ENCODE assay signal across 29 mouse cellular contexts in the genomic region with DNA sequence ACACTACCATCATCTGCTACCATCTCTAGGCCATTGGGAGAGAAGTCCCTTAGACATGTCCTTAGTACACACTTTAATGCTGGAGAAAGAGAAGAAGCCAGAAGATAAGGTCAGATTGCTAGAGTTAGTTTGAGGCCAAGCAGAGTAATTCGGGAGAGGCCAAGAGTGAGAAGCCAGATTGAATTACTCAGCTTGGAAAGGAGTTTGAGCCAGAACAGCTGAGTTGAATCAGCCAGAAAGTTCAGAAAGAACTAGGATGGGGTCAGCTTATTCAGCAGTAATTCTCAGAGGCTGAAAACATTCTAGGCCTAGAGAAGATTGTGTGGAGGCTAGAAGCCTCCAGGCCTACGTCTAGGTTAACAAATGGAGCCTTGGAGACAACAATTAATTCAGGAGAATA.
DNase-seq lines count a peak whose midpoint lies in the region; ATAC-seq and TF ChIP-seq lines count a peak whose summit lies in the region.
"Had no signal": no experiment of that assay in that cellular context is flagged by ENCODE, and none has a peak within 500 bp of the region (broad histone marks: within the 10 kb centered on the region; RNA-seq: fewer than 3 reads in every experiment).

No protein-coding gene starts in this region.

- no peak overlapping the region for H3K27ac ChIP-seq in heart, embryonic 10.5 days
- no peak overlapping the region for H3K27ac ChIP-seq in kidney, postnatal 0 days
- H3K27ac ChIP-seq in kidney, embryonic 15.5 days: no peak overlapping the region
- H3K27ac ChIP-seq: embryonic facial prominence, embryonic 10.5 days; embryonic facial prominence, embryonic 13.5 days; forebrain, embryonic 10.5 days; forebrain, embryonic 13.5 days; gastrocnemius, adult 2 months; heart, embryonic 13.5 days; hindbrain, embryonic 12.5 days; hindbrain, embryonic 15.5 days had no signal

- 84% methylated on average over 2 of the region's 2 CpGs for WGBS in heart, embryonic 10.5 days
- WGBS in kidney, postnatal 0 days: 35% methylated on average over 2 of the region's 2 CpGs
- WGBS in kidney, embryonic 15.5 days: 35% methylated on average over 2 of the region's 2 CpGs

- H3K9ac ChIP-seq in kidney, postnatal 0 days (ENCODE audit: low read depth, low read length): no peak overlapping the region
- H3K9ac ChIP-seq in kidney, embryonic 15.5 days: no peak overlapping the region
- H3K9ac ChIP-seq: embryonic facial prominence, embryonic 13.5 days; forebrain, embryonic 13.5 days; heart, embryonic 13.5 days; hindbrain, embryonic 12.5 days; hindbrain, embryonic 15.5 days had no signal

- peak; percentile 37 to 62 for DNase-seq in heart, adult 18-20 months
- no peak for DNase-seq in heart, embryonic 10.5 days (ENCODE audit: low spot score)
- peak; percentile 48 to 55 for DNase-seq in heart, postnatal 10 days
- DNase-seq in heart, postnatal 4 days: no peak
- DNase-seq in kidney, postnatal 0 days (ENCODE audit: low spot score): peak; percentile 57
- peak; percentile 17 for DNase-seq in skeletal muscle tissue, adult 2 months (ENCODE audit: low read depth, low spot score)
- DNase-seq: adrenal gland, adult 2 months; adrenal gland, postnatal 14 days; cerebellum, adult 11-12 months; cerebellum, adult 8-10 months; cerebellum, postnatal 10 days; cerebellum, postnatal 36 days; embryo, embryonic 11 days; gastrocnemius, adult 2 months; gastrocnemius, postnatal 14 days; kidney, adult 2 months had no signal

- H3K4me3 ChIP-seq in heart, embryonic 10.5 days: no peak overlapping the region
- H3K4me3 ChIP-seq in kidney, postnatal 0 days (replicated peaks; ENCODE audit: low read depth, low read length): no peak overlapping the region
- H3K4me3 ChIP-seq in kidney, embryonic 15.5 days (replicated peaks): no peak overlapping the region
- H3K4me3 ChIP-seq: embryonic facial prominence, embryonic 10.5 days; embryonic facial prominence, embryonic 13.5 days; forebrain, embryonic 10.5 days; forebrain, embryonic 13.5 days; gastrocnemius, adult 2 months; heart, embryonic 13.5 days; hindbrain, embryonic 12.5 days; hindbrain, embryonic 15.5 days had no signal

- no peak for ATAC-seq in kidney, postnatal 0 days (replicated peaks; ENCODE audit: low FRiP score, low read depth)
- ATAC-seq in kidney, embryonic 15.5 days (replicated peaks; ENCODE audit: low FRiP score): no peak
- no peak for ATAC-seq in erythroblast, adult 5-6 weeks (replicated peaks; ENCODE audit: low FRiP score, poor library complexity, severe bottlenecking)
- ATAC-seq: CD4-positive, CD25-positive, alpha-beta regulatory T cell, adult 4 months; forebrain, embryonic 13.5 days; forebrain, embryonic 16.5 days; intestine, postnatal 0 days; Patski had no signal

- H3K27me3 ChIP-seq in heart, embryonic 10.5 days (ENCODE audit: insufficient read depth, poor library complexity, severe bottlenecking): no peaks in the 10 kb centered on the region
- H3K27me3 ChIP-seq in kidney, postnatal 0 days (ENCODE audit: insufficient read depth, low read length): no peaks in the 10 kb centered on the region
- H3K27me3 ChIP-seq in kidney, embryonic 15.5 days: no peaks in the 10 kb centered on the region
- H3K27me3 ChIP-seq: embryonic facial prominence, embryonic 13.5 days; forebrain, embryonic 13.5 days; heart, embryonic 13.5 days; hindbrain, embryonic 12.5 days; hindbrain, embryonic 15.5 days; Patski had no signal

- intact Hi-C loops in heart, postnatal 10 days (cut with DNase I): no loop called here

- no peaks in the 10 kb centered on the region for H3K36me3 ChIP-seq in heart, embryonic 10.5 days
- H3K36me3 ChIP-seq in kidney, postnatal 0 days (ENCODE audit: insufficient read depth, low read length): no peaks in the 10 kb centered on the region
- no peaks in the 10 kb centered on the region for H3K36me3 ChIP-seq in kidney, embryonic 15.5 days
- H3K36me3 ChIP-seq: embryonic facial prominence, embryonic 10.5 days; embryonic facial prominence, embryonic 13.5 days; forebrain, embryonic 10.5 days; heart, embryonic 13.5 days; hindbrain, embryonic 12.5 days; hindbrain, embryonic 15.5 days had no signal

- TF ChIP-seq CTCF in kidney, postnatal 0 days (IDR thresholded peaks at IDR 0.05; ENCODE audit: low read depth): no peak

- no peak overlapping the region for H3K4me2 ChIP-seq in kidney, postnatal 0 days (ENCODE audit: low read length)
- H3K4me2 ChIP-seq in kidney, embryonic 15.5 days: no peak overlapping the region
- H3K4me2 ChIP-seq: embryonic facial prominence, embryonic 13.5 days; forebrain, embryonic 13.5 days; heart, embryonic 13.5 days; hindbrain, embryonic 12.5 days; hindbrain, embryonic 15.5 days had no signal

- H3K4me1 ChIP-seq in heart, embryonic 10.5 days: no peaks in the 10 kb centered on the region
- H3K4me1 ChIP-seq in kidney, postnatal 0 days (replicated peaks; ENCODE audit: insufficient read depth, low read length): no peaks in the 10 kb centered on the region
- H3K4me1 ChIP-seq in kidney, embryonic 15.5 days: no peaks in the 10 kb centered on the region
- H3K4me1 ChIP-seq: forebrain, embryonic 13.5 days; heart, embryonic 13.5 days; hindbrain, embryonic 12.5 days; hindbrain, embryonic 15.5 days had no signal

- no peaks in the 10 kb centered on the region for H3K9me3 ChIP-seq in heart, embryonic 10.5 days
- no peaks in the 10 kb centered on the region for H3K9me3 ChIP-seq in kidney, postnatal 0 days (replicated peaks; ENCODE audit: low read length)
- no peaks in the 10 kb centered on the region for H3K9me3 ChIP-seq in kidney, embryonic 15.5 days (replicated peaks)
- H3K9me3 ChIP-seq: embryonic facial prominence, embryonic 10.5 days; heart, embryonic 13.5 days; hindbrain, embryonic 15.5 days had no signal

Comparison
In these comparisons a context has a peak if more than half of its experiments do, and no peak if none do; other contexts are left out.
1. DNase-seq: peak in heart, adult 18-20 months (2 of 2), heart, postnatal 10 days (2 of 2), kidney, postnatal 0 days (single experiment) and skeletal muscle tissue, adult 2 months (single experiment); none in heart, embryonic 10.5 days (single experiment) and heart, postnatal 4 days (single experiment).